Mouse (Mus musculus): ENCODE results near the gene Haao.

DNA sequence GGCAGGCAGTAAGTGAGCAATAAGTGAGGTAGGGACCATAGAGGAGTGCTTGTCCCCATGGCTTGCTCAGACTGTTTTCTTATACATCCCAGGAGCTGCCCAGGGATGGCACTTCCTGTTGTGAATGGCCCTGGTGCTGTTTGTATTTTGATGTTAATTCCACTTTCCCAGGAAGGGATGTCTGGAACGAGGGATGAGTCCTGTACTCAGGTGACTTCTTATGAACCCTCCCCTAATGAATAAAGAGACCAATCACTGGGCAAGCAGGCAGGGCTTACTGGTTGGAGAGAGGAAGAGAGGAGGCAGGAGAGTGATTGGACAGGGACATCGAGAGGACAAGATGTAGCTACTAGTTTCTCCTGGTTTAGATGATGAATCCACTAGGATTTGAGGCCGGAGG is 33.3 kb upstream of the Haao start:
- TF ChIP-seq TCF12 (IDR thresholded peaks at IDR 0.05; ENCODE audit: insufficient read depth, poor library complexity, severe bottlenecking) (no peak), POLR2A (IDR thresholded peaks at IDR 0.05; ENCODE audit: insufficient read length, low read depth) (no peak), REST (IDR thresholded peaks at IDR 0.05; ENCODE audit: insufficient read depth, insufficient read length) (no peak)
